Mouse (Mus musculus) liver, embryonic 16.5 days (tissue): ENCODE measurements around the gene Ddx10. TPM values are rescaled to one million over a fixed set of nuclear protein-coding genes. Genes with fewer than 3 reads are reported as not detected.
"Not testable (repeated sequence)": the region's sequence is repeated elsewhere in the genome, so short reads cannot be mapped to it uniquely, and the experiment has no call there.

Experiments used
- ATAC-seq: fragments of 200-750 bp; cut with Nextera tagmentation; 2 replicates; pipeline ENCODE4 v1.8.0; 2017; ENCODE audit warnings: low read depth, mild to moderate bottlenecking, moderate number of reproducible peaks, moderate library complexity
- H3K27ac ChIP-seq: fragments of 300-500 bp; sonication (generic); 2 replicates; pipeline ENCODE4 v1.5.1; 2014; ENCODE audit warnings: mild to moderate bottlenecking, low read length
- H3K27me3 ChIP-seq: fragments of 300-500 bp; sonication (generic); 2 replicates; pipeline ENCODE4 v1.6.1; 2014; ENCODE audit warnings: low read depth, low read length, mixed read lengths; ENCODE audit not compliant: control insufficient read depth, insufficient read depth
- H3K36me3 ChIP-seq: fragments of 300-500 bp; sonication (generic); 2 replicates; pipeline ENCODE4 v1.6.1; 2014; ENCODE audit warnings: mild to moderate bottlenecking; ENCODE audit not compliant: control insufficient read depth, insufficient read depth
- H3K4me1 ChIP-seq: fragments of 300-500 bp; sonication (generic); 2 replicates; pipeline ENCODE4 v1.6.1; 2014; ENCODE audit warnings: low read depth, low read length, mixed read lengths; ENCODE audit not compliant: control insufficient read depth
- H3K4me2 ChIP-seq: fragments of 300-500 bp; sonication (generic); 2 replicates; pipeline ENCODE4 v1.6.1; 2014; ENCODE audit warnings: low read depth, low read length, mixed read lengths
- H3K4me3 ChIP-seq: fragments of 300-500 bp; sonication (generic); 2 replicates; pipeline ENCODE4 v1.5.1; 2014; ENCODE audit warnings: low read depth, mild to moderate bottlenecking, low read length
- H3K9ac ChIP-seq: fragments of 300-500 bp; sonication (generic); 2 replicates; pipeline ENCODE4 v1.6.1; 2014; ENCODE audit warnings: low read depth, low read length
- H3K9me3 ChIP-seq: fragments of 300-500 bp; sonication (generic); replicated peaks from 2 replicates; pipeline ENCODE4 v1.6.1; 2016; ENCODE audit warnings: low read length; ENCODE audit not compliant: control insufficient read depth
- WGBS: fragments of 180-500 bp; shearing (Covaris S2); extraction: QIAGEN DNeasy Blood & Tissue Kit; methylation state at CpG from one replicate; pipeline ENCODE4 v1.1.7; 2014; ENCODE audit not compliant: insufficient replicate concordance; 5-methylcytosine and 5-hydroxymethylcytosine counted together
- polyA plus RNA-seq: library from polyadenylated mRNA; unstranded; fragments of >200 nt; fragmentation: Nextera tagmentation; extraction: Ambion mirVana; gene quantifications from 2 replicates; pipeline ENCODE4 v1.2.1, GENCODE M21; 2015

Gene Ddx10
- polyA plus RNA-seq, 1 experiment from 2014 or later = 8.5 TPM

- WGBS = under 1% methylated on average over 23 of the region's 23 CpGs
- Histone ChIP-seq H3K27me3 (no peaks in the 10 kb centered on the region), H3K4me1 (peaks cover 8% of the 10 kb centered on the region), H3K9me3 (no peaks in the 10 kb centered on the region), H3K36me3 (no peaks in the 10 kb centered on the region), H3K4me2 (peak overlapping the region; percentile 97), H3K9ac (peak overlapping the region; percentile 75), H3K27ac (no peak overlapping the region), H3K4me3 (peak overlapping the region; percentile 86)
- peak; percentile 20 for ATAC-seq
Measured at GRCm38 (mm10) chr9:53247516-53247915, 337 bp downstream of the Ddx10 start.

GRCm38 (mm10) chr9:53218181-53218580 lies 29.7 kb downstream of the Ddx10 start:
- H3K4me1 ChIP-seq = no peaks in the 10 kb centered on the region
- no peaks in the 10 kb centered on the region for H3K27me3 ChIP-seq
- no peak overlapping the region for H3K9ac ChIP-seq
- 70% methylated on average over 2 of the region's 2 CpGs for WGBS
- H3K4me3 ChIP-seq = no peak overlapping the region
- H3K27ac ChIP-seq = no peak overlapping the region
- no peaks in the 10 kb centered on the region for H3K9me3 ChIP-seq
- peaks cover under 1% of the 10 kb centered on the region; the same call in 1 of the 2 replicates for H3K36me3 ChIP-seq
- no peak for ATAC-seq
- no peak overlapping the region for H3K4me2 ChIP-seq

- no peaks in the 10 kb centered on the region for H3K9me3 ChIP-seq
- H3K36me3 ChIP-seq = peaks cover 5% of the 10 kb centered on the region
- WGBS = 79% methylated on average over 4 of the region's 4 CpGs
- no peak overlapping the region for H3K4me2 ChIP-seq
- no peak for ATAC-seq
- H3K27ac ChIP-seq = no peak overlapping the region
- H3K27me3 ChIP-seq = no peaks in the 10 kb centered on the region
- no peak overlapping the region for H3K9ac ChIP-seq
- no peaks in the 10 kb centered on the region for H3K4me1 ChIP-seq
- no peak overlapping the region for H3K4me3 ChIP-seq
Measured at GRCm38 (mm10) chr9:53208283-53208682, 39.6 kb downstream of the Ddx10 start.

GRCm38 (mm10) chr9:53174590-53174989 lies 73.3 kb downstream of the Ddx10 start:
- Histone ChIP-seq H3K9ac (no peak overlapping the region), H3K4me2 (no peak overlapping the region), H3K4me1 (no peaks in the 10 kb centered on the region; the same call in 1 of the 2 replicates), H3K9me3 (no peaks in the 10 kb centered on the region), H3K4me3 (no peak overlapping the region), H3K27ac (no peak overlapping the region), H3K27me3 (no peaks in the 10 kb centered on the region), H3K36me3 (no peaks in the 10 kb centered on the region)
- ATAC-seq = no peak
- WGBS = 25% methylated on average over 2 of the region's 2 CpGs

GRCm38 (mm10) chr9:53173258-53173657 lies 74.6 kb downstream of the Ddx10 start:
- Histone ChIP-seq H3K4me3 (no peak overlapping the region), H3K4me1 (no peaks in the 10 kb centered on the region; the same call in 1 of the 2 replicates), H3K27me3 (no peaks in the 10 kb centered on the region), H3K36me3 (no peaks in the 10 kb centered on the region), H3K4me2 (no peak overlapping the region), H3K9ac (no peak overlapping the region), H3K9me3 (no peaks in the 10 kb centered on the region), H3K27ac (no peak overlapping the region)
- no peak for ATAC-seq
- WGBS = 51% methylated on average over 2 of the region's 2 CpGs

GRCm38 (mm10) chr9:53144266-53144665 lies 103.6 kb downstream of the Ddx10 start:
- Histone ChIP-seq H3K4me2 (no peak overlapping the region), H3K4me3 (no peak overlapping the region), H3K27ac (no peak overlapping the region), H3K9me3 (no peaks in the 10 kb centered on the region), H3K27me3 (no peaks in the 10 kb centered on the region), H3K4me1 (no peaks in the 10 kb centered on the region), H3K36me3 (no peaks in the 10 kb centered on the region), H3K9ac (no peak overlapping the region)
- 45% methylated on average over 4 of the region's 4 CpGs for WGBS
- ATAC-seq = no peak

GRCm38 (mm10) chr9:53143508-53143907 lies 104.3 kb downstream of the Ddx10 start:
- H3K36me3 ChIP-seq = no peaks in the 10 kb centered on the region
- no peaks in the 10 kb centered on the region for H3K27me3 ChIP-seq
- no peak overlapping the region for H3K9ac ChIP-seq
- no peak overlapping the region for H3K27ac ChIP-seq
- no peak for ATAC-seq
- H3K4me3 ChIP-seq = no peak overlapping the region
- no peaks in the 10 kb centered on the region for H3K9me3 ChIP-seq
- 71% methylated on average over 2 of the region's 2 CpGs for WGBS
- no peaks in the 10 kb centered on the region for H3K4me1 ChIP-seq
- no peak overlapping the region for H3K4me2 ChIP-seq

- not testable (repeated sequence) for H3K36me3 ChIP-seq, H3K4me3 ChIP-seq, H3K27me3 ChIP-seq, ATAC-seq, H3K27ac ChIP-seq, H3K9ac ChIP-seq, H3K4me2 ChIP-seq, H3K4me1 ChIP-seq, H3K9me3 ChIP-seq
- 82% methylated on average over 1 of the region's 1 CpGs for WGBS
Measured at GRCm38 (mm10) chr9:53142424-53142823, 105.4 kb downstream of the Ddx10 start.

GRCm38 (mm10) chr9:53140610-53141165 lies 107.2 kb downstream of the Ddx10 start:
- WGBS = 77% methylated on average over 8 of the region's 8 CpGs
- H3K27ac ChIP-seq = no peak overlapping the region

More at GRCm38 (mm10) chr9:53140610-53141165, 107.2 kb downstream of the Ddx10 start:
- no peaks in the 10 kb centered on the region for H3K9me3 ChIP-seq
- no peaks in the 10 kb centered on the region for H3K27me3 ChIP-seq
- ATAC-seq = no peak
- no peaks in the 10 kb centered on the region for H3K4me1 ChIP-seq
- no peaks in the 10 kb centered on the region for H3K36me3 ChIP-seq
- no peak overlapping the region for H3K4me2 ChIP-seq
- no peak overlapping the region for H3K4me3 ChIP-seq
- no peak overlapping the region for H3K9ac ChIP-seq
